Mouse (Mus musculus) limb, embryonic 13.5 days (tissue): ENCODE measurements around the gene Cfap206. TPM values are rescaled to one million over a fixed set of nuclear protein-coding genes. Genes with fewer than 3 reads are reported as not detected.

ENCODE experiments used
- ATAC-seq: fragments of 200-750 bp; cut with Nextera tagmentation; 2 replicates; pipeline ENCODE4 v1.8.0; 2017; ENCODE audit warnings: low read depth, moderate number of reproducible peaks, moderate TSS enrichment; ENCODE audit not compliant: low FRiP score
- H3K27ac ChIP-seq: fragments of 300-500 bp; sonication (generic); 2 replicates; pipeline ENCODE4 v1.5.1; 2015; ENCODE audit warnings: inconsistent platforms, mild to moderate bottlenecking, moderate library complexity
- H3K27me3 ChIP-seq: fragments of 300-500 bp; sonication (generic); 2 replicates; pipeline ENCODE4 v1.6.1; 2015; ENCODE audit warnings: mild to moderate bottlenecking, inconsistent platforms
- H3K36me3 ChIP-seq: fragments of 300-500 bp; sonication (generic); 2 replicates; pipeline ENCODE4 v1.6.1; 2015; ENCODE audit warnings: inconsistent platforms, mild to moderate bottlenecking, moderate library complexity
- H3K4me1 ChIP-seq: fragments of 300-500 bp; sonication (generic); 2 replicates; pipeline ENCODE4 v1.6.1; 2015; ENCODE audit warnings: inconsistent platforms
- H3K4me2 ChIP-seq: fragments of 300-500 bp; sonication (generic); replicated peaks from 2 replicates; pipeline ENCODE4 v1.6.1; 2015; ENCODE audit warnings: inconsistent platforms, mild to moderate bottlenecking, moderate library complexity
- H3K4me3 ChIP-seq: fragments of 300-500 bp; sonication (generic); 2 replicates; pipeline ENCODE4 v1.5.1; 2015; ENCODE audit warnings: moderate library complexity, mild to moderate bottlenecking, inconsistent platforms
- H3K9ac ChIP-seq: fragments of 300-500 bp; sonication (generic); 2 replicates; pipeline ENCODE4 v1.6.1; 2015; ENCODE audit warnings: mild to moderate bottlenecking, inconsistent platforms
- H3K9me3 ChIP-seq: fragments of 300-500 bp; sonication (generic); 2 replicates; pipeline ENCODE4 v1.6.1; 2016; ENCODE audit warnings: inconsistent platforms
- WGBS: fragments of 180-500 bp; shearing (Covaris S2); methylation state at CpG from one replicate; pipeline ENCODE4 v1.1.7; 2015; 5-methylcytosine and 5-hydroxymethylcytosine counted together
- polyA plus RNA-seq: library from polyadenylated mRNA; unstranded; fragments of >200 nt; fragmentation: Nextera tagmentation; extraction: Ambion mirVana; gene quantifications from 2 replicates; pipeline ENCODE4 v1.2.1, GENCODE M21; 2015

The Cfap206 gene
- polyA plus RNA-seq, 1 experiment from 2014 or later, result 0.32 TPM

DNA sequence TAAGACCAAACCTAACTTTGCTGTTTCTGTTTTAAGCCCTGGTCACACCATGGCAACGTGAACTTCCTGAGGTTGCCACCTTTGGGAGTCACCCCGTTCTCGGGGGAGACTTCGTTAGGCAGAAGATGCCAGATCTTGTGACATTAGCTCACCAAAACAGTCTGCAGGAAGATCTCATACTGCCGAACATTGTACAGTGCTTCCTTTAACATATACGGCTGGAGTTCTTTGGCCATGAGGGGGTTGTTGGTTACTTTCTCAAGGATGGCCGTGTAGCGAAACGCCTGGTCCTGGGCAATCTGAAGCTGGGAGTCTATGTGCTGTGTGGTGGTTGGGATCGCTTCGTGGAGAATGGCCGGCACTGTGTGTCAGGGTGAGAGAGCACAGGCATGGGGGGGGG, 10.6 kb downstream of the Cfap206 start:
- Histone ChIP-seq H3K27me3 (no peaks in the 10 kb centered on the region), H3K4me1 (no peaks in the 10 kb centered on the region), H3K4me3 (no peak overlapping the region), H3K9me3 (peaks cover 7% of the 10 kb centered on the region), H3K27ac (no peak overlapping the region), H3K9ac (no peak overlapping the region), H3K36me3 (no peaks in the 10 kb centered on the region), H3K4me2 (no peak overlapping the region)
- 98% methylated on average over 12 of the region's 12 CpGs for WGBS
- ATAC-seq, result no peak

DNA sequence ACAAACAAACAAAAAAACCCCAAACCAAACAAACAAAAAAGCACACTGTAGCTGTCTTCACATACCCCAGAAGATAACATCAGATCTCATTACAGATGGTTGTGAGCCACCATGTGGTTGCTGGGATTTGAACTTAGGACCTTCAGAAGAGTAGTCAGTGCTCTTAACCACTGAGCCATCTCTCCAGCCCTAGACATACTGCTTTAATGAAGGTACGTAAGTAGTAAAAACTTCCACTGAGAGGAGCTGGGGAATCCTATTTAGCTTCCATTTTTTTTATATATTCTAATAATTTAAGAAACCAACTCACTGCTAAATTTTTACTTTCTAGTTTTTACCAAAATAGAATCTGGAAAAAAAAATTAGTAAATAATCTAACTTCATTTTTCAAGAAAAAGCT, 14.9 kb downstream of the Cfap206 start:
- WGBS, result 82% methylated on average over 1 of the region's 1 CpGs
- Histone ChIP-seq H3K9me3 (peaks cover 7% of the 10 kb centered on the region), H3K27ac (no peak overlapping the region), H3K27me3 (no peaks in the 10 kb centered on the region), H3K4me2 (no peak overlapping the region), H3K4me1 (no peaks in the 10 kb centered on the region), H3K9ac (no peak overlapping the region), H3K4me3 (no peak overlapping the region), H3K36me3 (no peaks in the 10 kb centered on the region)
- no peak for ATAC-seq

DNA sequence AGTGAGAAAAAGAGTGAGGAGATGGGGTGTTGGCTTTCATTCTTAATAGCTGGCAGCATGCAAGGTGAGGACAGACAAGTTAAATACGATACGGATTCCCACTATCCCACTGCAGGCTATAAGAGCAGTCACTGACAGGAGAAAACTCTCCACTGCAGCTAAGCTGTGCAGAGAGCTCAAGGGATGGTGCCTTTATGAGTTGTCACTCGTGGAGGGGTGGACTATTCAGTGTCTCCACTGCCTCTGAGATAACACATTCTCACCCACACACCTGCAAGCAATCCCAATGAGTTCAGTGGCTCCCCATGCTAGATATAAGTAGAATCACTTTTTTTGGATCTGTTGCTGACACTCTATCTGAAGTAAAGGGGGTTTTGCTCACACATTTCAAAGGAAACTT, 21.9 kb downstream of the Cfap206 start:
- WGBS, result 84% methylated on average over 3 of the region's 3 CpGs
- no peak overlapping the region for H3K9ac ChIP-seq
- no peaks in the 10 kb centered on the region for H3K4me1 ChIP-seq
- H3K4me3 ChIP-seq, result no peak overlapping the region
- no peaks in the 10 kb centered on the region for H3K27me3 ChIP-seq
- H3K9me3 ChIP-seq, result no peaks in the 10 kb centered on the region
- no peaks in the 10 kb centered on the region for H3K36me3 ChIP-seq
- H3K4me2 ChIP-seq, result no peak overlapping the region
- H3K27ac ChIP-seq, result no peak overlapping the region
- ATAC-seq, result no peak

DNA sequence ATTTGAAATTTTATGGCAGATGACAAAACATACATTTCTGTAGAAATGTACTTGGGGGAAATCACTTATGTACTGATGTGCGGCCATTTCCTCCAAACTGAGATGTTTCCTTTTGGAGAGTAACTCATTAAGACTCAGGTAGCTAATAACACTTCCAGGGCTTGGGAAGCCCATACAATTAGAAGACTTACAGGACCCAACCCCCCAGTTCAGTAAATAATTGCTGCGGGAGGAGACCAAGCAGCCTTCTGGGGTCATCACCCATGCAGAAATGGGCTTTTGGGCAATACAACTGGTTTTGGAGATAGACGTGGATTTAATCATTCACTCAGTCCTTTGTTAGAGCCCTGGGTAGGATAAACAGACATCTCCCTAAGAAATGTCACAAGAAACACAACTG, 22.8 kb downstream of the Cfap206 start:
- peaks cover 1% of the 10 kb centered on the region; the same call in 1 of the 2 replicates for H3K9me3 ChIP-seq
- no peaks in the 10 kb centered on the region for H3K27me3 ChIP-seq
- no peaks in the 10 kb centered on the region for H3K36me3 ChIP-seq
- 87% methylated on average over 3 of the region's 3 CpGs for WGBS
- H3K4me1 ChIP-seq, result no peaks in the 10 kb centered on the region
- H3K4me2 ChIP-seq, result no peak overlapping the region
- H3K9ac ChIP-seq, result no peak overlapping the region
- no peak for ATAC-seq
- no peak overlapping the region for H3K27ac ChIP-seq
- no peak overlapping the region for H3K4me3 ChIP-seq

DNA sequence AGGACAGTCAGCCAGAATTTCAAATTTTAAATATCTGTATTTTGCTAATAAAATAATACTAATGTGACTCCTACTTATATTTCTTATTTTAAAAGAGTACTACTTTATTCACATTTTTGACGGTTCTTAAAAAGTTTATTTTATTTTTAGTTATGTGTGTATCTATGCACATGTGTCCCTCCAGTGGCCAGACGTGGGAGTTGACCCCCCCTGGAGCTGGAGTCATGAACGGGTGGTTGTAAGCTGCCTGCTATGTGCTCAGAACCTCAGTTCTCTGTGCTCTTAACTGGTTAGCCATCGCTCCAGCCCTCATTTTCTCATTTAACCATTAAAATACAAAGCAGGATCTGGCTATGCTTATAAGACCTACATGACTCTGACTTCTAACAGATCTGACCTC, 27.0 kb downstream of the Cfap206 start:
- Histone ChIP-seq H3K4me2 (no peak overlapping the region), H3K4me1 (no peaks in the 10 kb centered on the region), H3K27ac (no peak overlapping the region), H3K9ac (no peak overlapping the region), H3K36me3 (no peaks in the 10 kb centered on the region), H3K27me3 (no peaks in the 10 kb centered on the region), H3K9me3 (peaks cover 2% of the 10 kb centered on the region; the same call in 1 of the 2 replicates), H3K4me3 (no peak overlapping the region)
- no peak for ATAC-seq
- 56% methylated on average over 4 of the region's 4 CpGs for WGBS

DNA sequence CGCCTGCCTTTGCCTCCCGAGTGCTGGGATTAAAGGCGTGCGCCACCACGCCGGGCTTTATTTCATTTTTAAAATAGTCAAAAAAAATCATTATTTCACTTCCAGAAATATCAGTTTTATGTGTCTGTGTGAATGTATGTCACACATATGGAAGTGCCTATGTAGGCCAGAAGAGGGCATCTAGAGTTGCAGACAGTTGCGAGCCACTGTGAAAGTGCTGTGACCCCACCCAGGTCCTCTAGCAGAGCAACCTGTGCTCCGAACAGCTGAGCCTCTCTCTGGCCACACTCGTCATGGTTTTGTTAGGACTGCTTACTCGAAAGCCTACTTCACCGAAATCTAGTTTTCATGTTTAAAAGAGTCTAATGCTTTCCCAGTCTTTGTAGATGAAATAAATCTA, 27.8 kb downstream of the Cfap206 start:
- no peak for ATAC-seq
- 98% methylated on average over 11 of the region's 11 CpGs for WGBS
- no peak overlapping the region for H3K4me2 ChIP-seq
- no peaks in the 10 kb centered on the region for H3K27me3 ChIP-seq
- no peaks in the 10 kb centered on the region for H3K36me3 ChIP-seq
- H3K27ac ChIP-seq, result no peak overlapping the region
- no peaks in the 10 kb centered on the region for H3K4me1 ChIP-seq
- no peak overlapping the region for H3K9ac ChIP-seq
- no peak overlapping the region for H3K4me3 ChIP-seq
- peaks cover 2% of the 10 kb centered on the region; the same call in 1 of the 2 replicates for H3K9me3 ChIP-seq

DNA sequence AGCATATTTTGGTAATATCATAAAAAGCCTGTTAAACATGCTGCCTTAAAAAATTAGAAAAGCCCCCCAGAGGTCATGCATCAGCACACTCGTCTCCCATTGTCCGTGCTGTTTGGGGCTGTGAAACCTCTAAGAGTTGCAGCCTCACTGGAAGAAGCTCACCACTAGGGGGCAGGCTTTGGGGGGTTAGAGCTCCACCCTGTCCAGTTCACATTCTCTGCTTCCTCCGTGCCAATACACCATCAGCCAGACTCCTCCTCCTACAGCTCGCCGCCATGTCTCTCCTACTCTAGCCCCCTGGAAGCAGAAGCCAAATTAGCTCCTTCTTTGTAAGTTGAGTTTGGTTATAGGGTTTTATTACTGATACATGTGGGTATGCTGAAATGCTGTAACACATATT, 28.5 kb downstream of the Cfap206 start:
- H3K9me3 ChIP-seq, result peaks cover 2% of the 10 kb centered on the region; the same call in 1 of the 2 replicates
- no peaks in the 10 kb centered on the region for H3K27me3 ChIP-seq
- H3K9ac ChIP-seq, result no peak overlapping the region
- no peak overlapping the region for H3K27ac ChIP-seq
- H3K4me1 ChIP-seq, result no peaks in the 10 kb centered on the region
- H3K4me2 ChIP-seq, result no peak overlapping the region
- no peaks in the 10 kb centered on the region for H3K36me3 ChIP-seq
- WGBS, result 47% methylated on average over 5 of the region's 5 CpGs
- H3K4me3 ChIP-seq, result no peak overlapping the region
- ATAC-seq, result no peak

DNA sequence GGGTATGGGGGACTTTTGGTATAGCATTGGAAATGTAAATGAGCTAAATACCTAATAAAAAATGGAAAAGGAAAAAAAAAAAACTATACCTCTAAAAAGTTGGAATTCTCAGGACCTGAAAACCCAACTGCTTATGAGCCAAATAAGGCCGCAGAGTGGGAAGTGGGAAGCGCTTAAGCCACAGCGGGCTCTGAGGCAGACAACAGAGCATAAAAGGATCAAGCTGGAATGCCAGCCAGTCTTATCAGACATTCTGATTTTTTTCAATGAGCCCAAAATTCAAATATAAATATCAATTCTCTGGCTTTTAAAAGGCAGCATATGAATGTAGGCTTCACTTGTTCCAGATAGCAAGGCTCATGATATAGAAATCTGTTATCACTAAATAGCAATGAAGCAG, 42.0 kb downstream of the Cfap206 start:
- Histone ChIP-seq H3K27me3 (no peaks in the 10 kb centered on the region), H3K9me3 (no peaks in the 10 kb centered on the region), H3K36me3 (no peaks in the 10 kb centered on the region), H3K4me1 (peaks cover 22% of the 10 kb centered on the region), H3K4me2 (peak overlapping the region; percentile 59), H3K27ac (no peak overlapping the region), H3K9ac (no peak overlapping the region), H3K4me3 (no peak overlapping the region; the same call in 1 of the 2 replicates)
- WGBS, result 74% methylated on average over 3 of the region's 3 CpGs
- ATAC-seq, result no peak

DNA sequence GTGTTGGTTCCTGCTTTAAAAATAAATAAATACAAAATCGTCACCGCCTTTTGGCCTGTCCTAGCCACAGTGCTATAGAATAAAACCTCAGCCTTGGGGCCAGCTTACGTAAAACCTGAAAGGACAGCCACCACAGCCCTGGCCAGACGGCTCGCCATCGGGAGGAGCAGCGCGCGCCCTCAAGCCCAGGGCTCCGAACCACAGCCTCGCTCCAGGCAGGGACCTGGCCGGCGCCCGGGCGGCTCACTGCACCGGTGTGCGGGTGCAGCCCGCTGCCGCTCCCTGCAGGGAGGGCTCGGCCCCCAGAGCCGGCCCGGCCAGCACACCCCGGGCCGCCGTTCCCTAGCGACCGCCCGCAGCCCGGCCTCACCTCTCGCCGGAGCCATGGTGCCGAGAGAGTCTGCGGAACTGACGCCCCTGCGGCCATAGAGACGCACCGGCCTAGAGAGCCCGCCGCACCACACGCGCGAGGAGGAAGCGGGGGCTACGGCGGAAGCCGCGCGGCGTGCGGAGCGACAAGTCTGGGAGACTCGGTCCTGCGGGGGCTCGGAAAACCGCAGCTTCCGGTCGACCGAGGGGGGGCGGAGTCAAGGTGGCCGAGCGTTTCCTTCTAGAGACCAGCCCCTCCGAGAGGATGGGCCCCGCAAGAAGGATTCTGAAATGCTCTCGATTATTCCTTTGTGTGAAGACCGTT, 43.0 kb downstream of the Cfap206 start, which contains the start of gene Slc35a1:
TSS of gene Slc35a1 (minus strand) at position 565 of the 694 bp plus-strand sequence.
- peak; percentile 97 for ATAC-seq
- H3K9me3 ChIP-seq, result no peaks in the 10 kb centered on the region
- WGBS, result under 1% methylated on average over 65 of the region's 65 CpGs

DNA sequence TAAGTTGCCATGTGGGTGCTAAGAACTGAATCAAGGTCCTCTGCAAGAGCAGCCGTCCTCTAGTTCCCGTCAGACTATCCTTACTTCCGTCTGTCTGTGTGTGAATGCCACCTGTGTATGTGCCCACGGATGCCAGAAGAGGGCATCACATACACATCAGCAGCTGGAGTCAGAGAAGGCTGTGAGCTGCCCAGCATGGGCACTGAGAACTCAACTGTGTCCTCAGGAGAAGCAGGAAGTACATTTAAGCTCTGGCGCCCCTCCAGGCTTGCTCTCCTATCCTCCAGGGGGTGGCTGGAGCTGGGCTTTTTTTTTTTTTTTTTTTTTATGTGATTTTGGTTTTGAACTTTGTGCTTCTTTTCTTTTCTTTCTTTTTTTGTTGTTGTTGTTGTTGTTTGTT, 49.5 kb downstream of the Cfap206 start:
- Histone ChIP-seq H3K27me3 (no peaks in the 10 kb centered on the region), H3K4me3 (no peak overlapping the region), H3K4me2 (no peak overlapping the region), H3K27ac (no peak overlapping the region), H3K36me3 (peaks cover 18% of the 10 kb centered on the region), H3K4me1 (peaks cover 27% of the 10 kb centered on the region), H3K9ac (no peak overlapping the region), H3K9me3 (no peaks in the 10 kb centered on the region)
- WGBS, result 90% methylated on average over 5 of the region's 5 CpGs
- no peak for ATAC-seq

More for the DNA sequence above, 43.0 kb downstream of the Cfap206 start, which contains the start of gene Slc35a1:
- Histone ChIP-seq H3K4me1 (peaks cover 32% of the 10 kb centered on the region), H3K4me3 (peak within 1 kb of the TSS; percentile 86), H3K27ac (peak within 1 kb of the TSS; percentile 90), H3K4me2 (peak within 1 kb of the TSS; percentile 59), H3K9ac (peak within 1 kb of the TSS; percentile 93), H3K27me3 (no peaks in the 10 kb centered on the region), H3K36me3 (no peaks in the 10 kb centered on the region)

DNA sequence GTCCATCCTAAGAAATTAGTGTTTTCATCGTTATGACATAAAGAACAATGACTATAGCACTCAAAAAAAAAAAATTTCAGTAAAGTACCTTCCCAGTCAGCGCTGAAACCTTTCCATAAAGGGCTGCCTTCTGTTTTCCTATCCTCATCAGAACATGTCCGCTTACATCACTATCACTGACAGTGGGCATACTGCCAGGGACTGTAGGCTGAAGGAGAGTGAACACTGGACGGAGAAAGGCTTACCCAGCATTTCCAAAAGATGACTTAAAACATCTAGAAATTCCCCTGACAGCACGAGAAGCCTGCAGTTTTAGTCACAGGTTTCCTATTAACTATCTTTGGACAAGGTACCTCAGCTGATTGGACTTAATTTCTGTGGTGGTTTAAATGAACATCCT, 56.3 kb downstream of the Cfap206 start:
- Histone ChIP-seq H3K27me3 (no peaks in the 10 kb centered on the region), H3K27ac (no peak overlapping the region), H3K4me3 (no peak overlapping the region), H3K9me3 (no peaks in the 10 kb centered on the region), H3K36me3 (peaks cover 41% of the 10 kb centered on the region), H3K4me2 (no peak overlapping the region), H3K9ac (no peak overlapping the region), H3K4me1 (0 out of 2 replicates have a peak, but pooled peaks cover 3% of the 10 kb centered on the region)
- WGBS, result 90% methylated on average over 5 of the region's 5 CpGs
- ATAC-seq, result no peak

DNA sequence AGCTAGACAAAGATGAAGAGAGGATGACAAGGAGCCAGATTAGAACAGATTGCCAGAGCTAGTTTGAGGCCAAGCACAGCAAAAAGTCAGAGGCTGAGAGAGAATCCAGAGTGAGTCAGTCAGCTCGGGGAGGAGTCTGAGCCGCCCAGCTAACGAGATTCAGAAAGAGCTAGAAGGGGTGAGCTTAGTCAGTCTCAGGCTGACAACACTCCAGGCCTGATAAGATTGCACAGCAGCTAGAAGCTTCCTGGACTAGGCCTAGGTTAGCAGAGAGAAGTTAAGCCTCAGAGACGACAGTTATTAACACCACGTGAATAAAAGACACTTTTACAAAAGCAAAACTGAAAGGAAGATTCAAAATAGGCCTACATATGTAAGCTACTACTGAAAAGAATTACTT, 62.1 kb downstream of the Cfap206 start:
- H3K4me1 ChIP-seq, result no peaks in the 10 kb centered on the region
- no peaks in the 10 kb centered on the region for H3K27me3 ChIP-seq
- no peak overlapping the region for H3K27ac ChIP-seq
- H3K4me3 ChIP-seq, result no peak overlapping the region
- no peak overlapping the region for H3K9ac ChIP-seq
- peaks cover 58% of the 10 kb centered on the region for H3K36me3 ChIP-seq
- H3K9me3 ChIP-seq, result no peaks in the 10 kb centered on the region
- 88% methylated on average over 5 of the region's 5 CpGs for WGBS
- H3K4me2 ChIP-seq, result no peak overlapping the region
- ATAC-seq, result no peak

DNA sequence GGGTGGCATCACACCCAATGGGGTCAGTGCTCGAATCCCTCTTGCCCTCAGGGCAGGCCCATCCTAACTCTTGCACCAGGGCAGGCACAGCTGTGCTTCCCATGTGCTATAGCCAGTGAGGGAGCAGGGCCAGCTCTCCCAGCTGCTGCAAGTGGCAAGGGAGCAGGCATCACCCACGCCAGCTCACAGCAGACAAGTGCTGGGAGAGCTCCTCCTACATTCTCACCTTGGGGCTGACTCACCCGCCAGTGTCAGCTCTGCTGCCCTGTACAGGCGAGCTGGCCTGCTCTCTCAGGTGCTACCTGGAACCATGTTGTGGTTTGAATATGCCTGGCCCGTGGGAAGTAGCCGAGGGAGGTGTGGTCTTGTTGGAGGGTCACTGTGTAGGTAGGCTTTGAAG, 68.1 kb downstream of the Cfap206 start:
- no peaks in the 10 kb centered on the region for H3K4me1 ChIP-seq
- H3K9ac ChIP-seq, result no peak overlapping the region
- ATAC-seq, result no peak
- WGBS, result 84% methylated on average over 6 of the region's 6 CpGs
- H3K36me3 ChIP-seq, result peaks cover 85% of the 10 kb centered on the region
- H3K4me2 ChIP-seq, result no peak overlapping the region
- no peak overlapping the region for H3K4me3 ChIP-seq
- H3K9me3 ChIP-seq, result no peaks in the 10 kb centered on the region
- no peaks in the 10 kb centered on the region for H3K27me3 ChIP-seq
- H3K27ac ChIP-seq, result no peak overlapping the region
